Mouse (Mus musculus) embryonic facial prominence, embryonic 13.5 days (tissue): ENCODE data around the gene Fahd2a. TPM values are rescaled to one million over a fixed set of nuclear protein-coding genes. Genes with fewer than 3 reads are reported as not detected.

Source experiments
- ATAC-seq: fragments of 200-750 bp; cut with Nextera tagmentation; 2 replicates; pipeline ENCODE4 v1.8.0; 2017; ENCODE audit warnings: low read depth; ENCODE audit not compliant: insufficient number of reproducible peaks, insufficient read depth, low FRiP score, low TSS enrichment
- H3K27ac ChIP-seq: fragments of 300-500 bp; sonication (generic); 2 replicates; pipeline ENCODE4 v1.5.1; 2015; ENCODE audit warnings: moderate library complexity, mild to moderate bottlenecking, inconsistent platforms
- H3K27me3 ChIP-seq: fragments of 300-500 bp; sonication (generic); 2 replicates; pipeline ENCODE4 v1.6.1; 2015; ENCODE audit warnings: mild to moderate bottlenecking, inconsistent platforms
- H3K36me3 ChIP-seq: fragments of 300-500 bp; sonication (generic); 2 replicates; pipeline ENCODE4 v1.6.1; 2015; ENCODE audit warnings: mild to moderate bottlenecking, inconsistent platforms
- H3K4me1 ChIP-seq: fragments of 300-500 bp; sonication (generic); 2 replicates; pipeline ENCODE4 v1.6.1; 2015; ENCODE audit warnings: inconsistent platforms
- H3K4me2 ChIP-seq: fragments of 300-500 bp; sonication (generic); 2 replicates; pipeline ENCODE4 v1.6.1; 2015; ENCODE audit warnings: moderate library complexity, mild to moderate bottlenecking, inconsistent platforms
- H3K4me3 ChIP-seq: fragments of 300-500 bp; sonication (generic); 2 replicates; pipeline ENCODE4 v1.5.1; 2015; ENCODE audit warnings: mild to moderate bottlenecking, inconsistent platforms
- H3K9ac ChIP-seq: fragments of 300-500 bp; sonication (generic); 2 replicates; pipeline ENCODE4 v1.6.1; 2015; ENCODE audit warnings: mild to moderate bottlenecking, inconsistent platforms
- H3K9me3 ChIP-seq: fragments of 300-500 bp; sonication (generic); 2 replicates; pipeline ENCODE4 v1.6.1; 2016; ENCODE audit warnings: inconsistent platforms
- WGBS: fragments of 180-500 bp; shearing (Covaris S2); methylation state at CpG from one replicate; pipeline ENCODE4 v1.1.7; 2015; ENCODE audit warnings: mixed read lengths; 5-methylcytosine and 5-hydroxymethylcytosine counted together
- polyA plus RNA-seq: library from polyadenylated mRNA; unstranded; fragments of >200 nt; fragmentation: Nextera tagmentation; extraction: Ambion mirVana; gene quantifications from 2 replicates; pipeline ENCODE4 v1.2.1, GENCODE M21; 2015

Gene Fahd2a
- 31.9 and 34.8 TPM in 2 replicates for polyA plus RNA-seq

DNA sequence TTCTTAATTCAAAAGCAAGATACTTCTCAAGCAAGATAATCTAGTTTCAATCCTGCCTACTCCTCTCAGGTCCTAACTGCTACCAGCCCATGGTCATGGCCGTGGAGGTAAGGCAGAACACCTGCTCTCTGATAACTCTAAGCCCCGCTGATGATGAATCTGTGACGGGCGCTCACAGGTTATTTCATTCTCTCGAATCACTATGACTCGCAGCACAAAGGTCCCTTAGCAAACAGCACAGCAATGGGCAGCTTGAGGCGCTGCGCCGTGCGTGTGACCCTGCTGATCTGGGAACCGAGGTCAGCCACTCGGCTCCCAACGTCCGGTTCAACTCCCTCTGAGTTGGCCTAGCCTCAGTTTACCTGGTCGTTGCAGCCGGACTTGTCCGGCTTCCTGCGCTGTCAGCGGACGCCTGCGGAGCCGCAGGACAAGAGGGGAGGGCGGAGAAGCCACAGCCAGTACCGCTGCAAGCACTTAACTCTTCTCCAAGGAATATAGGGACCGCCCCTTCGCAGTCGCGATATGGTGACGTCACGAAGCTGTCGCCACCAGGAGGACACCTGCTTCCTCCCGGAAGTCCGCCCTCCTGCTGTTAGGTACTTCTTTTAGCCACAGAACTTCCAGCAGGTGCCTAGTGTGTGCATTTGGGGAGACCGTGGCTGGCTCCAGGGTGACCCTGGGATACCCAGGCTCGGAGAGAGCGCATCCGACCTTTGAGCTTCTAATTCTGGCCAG lies at the start of gene Fahd2a:
Gene Fahd2a (minus strand): TSS at position 511 of the 735 bp plus-strand sequence.
- Histone ChIP-seq H3K4me3 (peak within 1 kb of the TSS; percentile 80), H3K4me2 (peak within 1 kb of the TSS; percentile 87), H3K27me3 (no peaks in the 10 kb centered on the region), H3K9me3 (no peaks in the 10 kb centered on the region), H3K27ac (no peak within 1 kb of the TSS; the same call in 1 of the 2 replicates), H3K36me3 (no peaks in the 10 kb centered on the region), H3K9ac (peak within 1 kb of the TSS; percentile 86), H3K4me1 (peaks cover 18% of the 10 kb centered on the region)
- WGBS, result 3% methylated on average over 37 of the region's 37 CpGs
- ATAC-seq, result peak; percentile 74

DNA sequence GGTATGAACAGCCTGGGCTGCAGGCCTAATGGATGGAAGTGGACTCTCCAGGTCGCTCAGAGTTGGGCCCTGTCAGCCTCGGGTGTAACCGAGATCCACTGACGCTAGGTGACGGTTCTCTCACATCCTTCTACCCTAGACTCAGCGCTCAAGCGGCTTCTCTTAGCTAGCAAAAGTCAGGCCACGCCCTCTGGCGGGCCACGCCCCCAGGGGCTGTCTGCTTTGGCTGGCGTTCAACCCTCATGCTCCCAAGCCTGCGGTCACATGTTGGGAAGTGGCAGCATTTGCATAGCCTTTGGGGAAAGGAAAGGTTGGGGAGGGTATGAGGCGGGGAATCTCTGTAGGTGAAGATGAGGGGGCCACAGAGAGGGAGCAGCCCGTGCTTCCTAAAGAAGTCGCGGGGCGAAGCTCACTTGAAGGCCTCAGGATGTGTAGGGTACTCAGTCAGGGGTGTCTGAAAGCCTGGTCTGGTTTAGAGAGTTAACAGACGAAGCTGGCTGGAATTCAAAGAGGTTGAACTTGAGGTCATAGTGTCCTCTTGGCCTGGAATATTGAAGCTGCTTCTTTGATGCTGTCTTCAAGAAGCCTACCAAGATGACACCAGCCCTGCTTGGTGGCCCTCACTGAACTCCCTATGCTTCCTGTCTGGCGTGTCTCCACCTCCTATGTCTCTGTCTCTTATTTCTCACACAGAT lies 40.3 kb upstream of the Fahd2a start:
- 0 out of 2 replicates have a peak overlapping the region, but pooled peaks have one; percentile 32 for H3K9ac ChIP-seq

DNA sequence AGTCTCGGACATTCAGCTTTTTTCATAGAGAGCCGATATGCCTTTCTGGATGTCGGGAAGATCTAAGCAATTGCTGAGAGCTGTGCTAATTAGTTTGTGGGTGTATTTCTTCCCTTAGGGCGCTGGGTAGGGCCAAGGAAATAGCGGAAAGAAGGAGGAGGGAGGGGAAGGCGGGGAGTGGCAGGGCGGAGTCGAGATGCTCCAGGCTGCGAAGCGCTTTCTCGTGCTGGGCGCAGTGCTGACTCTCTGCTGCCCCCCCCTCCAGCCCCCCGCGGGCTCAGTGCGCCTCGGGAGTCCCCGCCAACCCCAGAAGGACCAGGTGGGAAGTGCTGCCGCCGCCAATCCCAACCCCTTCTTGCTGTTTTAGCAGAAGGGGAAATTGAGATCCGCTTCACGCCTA lies 38.6 kb upstream of the Fahd2a start:
- Histone ChIP-seq H3K4me1 (peaks cover 44% of the 10 kb centered on the region), H3K9me3 (no peaks in the 10 kb centered on the region), H3K27ac (peak overlapping the region; percentile 78), H3K9ac (peak overlapping the region; percentile 73), H3K36me3 (no peaks in the 10 kb centered on the region), H3K4me3 (peak overlapping the region; percentile 62), H3K4me2 (peak overlapping the region; percentile 94), H3K27me3 (peaks cover 79% of the 10 kb centered on the region)
- under 1% methylated on average over 21 of the region's 21 CpGs for WGBS
- ATAC-seq, result no peak

More for the DNA sequence above, 40.3 kb upstream of the Fahd2a start:
- H3K9me3 ChIP-seq, result no peaks in the 10 kb centered on the region
- no peak overlapping the region for H3K27ac ChIP-seq
- H3K27me3 ChIP-seq, result peaks cover 71% of the 10 kb centered on the region
- peak; percentile 35 for ATAC-seq
- H3K4me2 ChIP-seq, result peak overlapping the region; percentile 55
- no peaks in the 10 kb centered on the region for H3K36me3 ChIP-seq
- peak overlapping the region; percentile 30 for H3K4me3 ChIP-seq
- peaks cover 42% of the 10 kb centered on the region for H3K4me1 ChIP-seq
- 7% methylated on average over 19 of the region's 19 CpGs for WGBS

DNA sequence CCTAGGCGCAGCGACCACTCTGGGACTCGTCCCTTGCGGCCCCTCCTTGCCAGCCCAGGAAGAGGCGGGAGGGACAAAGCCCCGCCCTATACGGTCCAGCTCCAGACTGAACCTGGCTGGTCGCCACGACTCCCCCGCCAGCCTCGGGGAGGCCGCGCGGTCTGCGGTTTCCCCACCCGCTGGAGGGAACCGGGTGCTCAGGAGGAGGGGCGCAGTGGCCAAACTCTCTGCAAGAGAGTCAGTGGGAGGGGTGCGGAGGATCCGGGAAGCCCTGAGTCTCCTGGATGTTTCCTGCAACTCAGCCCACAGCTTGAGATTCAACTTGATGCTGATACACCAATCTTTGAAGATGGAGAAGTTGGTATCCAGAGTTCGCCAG lies 38.2 kb upstream of the Fahd2a start:
- WGBS, result under 1% methylated on average over 21 of the region's 21 CpGs

DNA sequence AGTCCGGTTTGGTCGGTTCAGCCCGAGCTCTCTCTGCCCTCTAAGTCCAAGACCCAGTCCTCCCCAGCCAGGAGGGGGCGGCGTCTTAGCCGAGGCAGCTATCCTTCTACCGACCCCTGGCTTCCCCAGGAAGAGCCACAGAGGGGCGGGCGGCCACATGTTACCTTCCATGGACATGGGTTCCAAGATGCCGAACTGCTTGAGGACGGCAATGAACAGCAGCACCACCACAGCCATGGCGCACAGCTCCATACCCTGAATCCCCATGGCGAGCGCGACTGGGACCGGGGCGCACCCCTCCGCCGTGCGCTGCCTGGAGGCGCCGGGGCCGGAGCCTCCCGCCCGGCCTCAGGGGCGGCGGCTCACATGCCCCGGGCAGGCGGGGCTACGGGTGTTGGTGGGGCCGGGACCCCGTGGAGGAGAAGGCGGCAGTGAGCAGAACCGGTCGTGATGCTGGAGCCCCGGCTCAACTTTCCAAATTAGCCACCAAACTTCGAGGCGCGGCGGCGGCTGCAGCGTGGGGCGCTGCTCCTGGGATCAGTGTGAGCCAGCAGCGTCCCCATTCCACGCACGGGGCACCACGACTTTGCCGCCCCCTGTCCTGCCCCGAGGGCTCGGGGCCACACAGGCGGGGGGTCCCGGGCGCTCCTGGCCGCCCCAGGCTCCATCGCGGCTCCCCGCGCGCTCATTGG lies 37.6 kb upstream of the Fahd2a start:
- Histone ChIP-seq H3K36me3 (no peaks in the 10 kb centered on the region), H3K27me3 (peaks cover 79% of the 10 kb centered on the region), H3K4me3 (peak overlapping the region; percentile 62), H3K4me2 (peak overlapping the region; percentile 94), H3K27ac (peak overlapping the region; percentile 78), H3K4me1 (peaks cover 44% of the 10 kb centered on the region), H3K9me3 (no peaks in the 10 kb centered on the region), H3K9ac (peak overlapping the region; percentile 73)
- ATAC-seq, result peak; percentile 35; the same call in 1 of the 2 replicates
- WGBS, result under 1% methylated on average over 51 of the region's 59 CpGs

More for the DNA sequence above, 38.2 kb upstream of the Fahd2a start:
- Histone ChIP-seq H3K4me2 (peak overlapping the region; percentile 94), H3K27me3 (peaks cover 79% of the 10 kb centered on the region), H3K9me3 (no peaks in the 10 kb centered on the region), H3K27ac (peak overlapping the region; percentile 78), H3K4me3 (peak overlapping the region; percentile 62), H3K36me3 (no peaks in the 10 kb centered on the region), H3K4me1 (peaks cover 44% of the 10 kb centered on the region), H3K9ac (peak overlapping the region; percentile 73)
- ATAC-seq, result peak; percentile 86

DNA sequence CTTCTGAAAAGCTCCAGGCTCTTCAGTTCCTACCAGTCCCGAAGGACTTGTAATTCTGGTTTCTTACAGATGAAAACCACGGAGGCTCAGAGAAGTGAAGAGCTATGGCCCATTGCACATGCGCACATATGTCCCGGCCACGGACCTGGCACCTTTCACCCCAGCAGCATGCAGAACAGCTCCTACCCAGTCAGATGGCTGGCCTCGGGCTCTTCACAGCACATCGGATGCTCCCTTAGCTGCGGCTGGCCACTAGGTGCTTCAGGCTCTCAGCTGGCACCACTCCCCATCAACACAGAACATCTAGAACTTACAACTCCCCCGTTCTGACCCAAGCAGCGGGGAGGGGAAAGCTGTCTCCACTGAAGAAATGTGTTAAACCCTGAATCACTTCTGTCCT lies 35.4 kb upstream of the Fahd2a start:
- no peak overlapping the region for H3K4me2 ChIP-seq
- H3K9me3 ChIP-seq, result no peaks in the 10 kb centered on the region
- peaks cover 60% of the 10 kb centered on the region for H3K27me3 ChIP-seq
- no peak overlapping the region for H3K9ac ChIP-seq
- no peak overlapping the region for H3K4me3 ChIP-seq
- H3K27ac ChIP-seq, result no peak overlapping the region
- no peak for ATAC-seq
- 56% methylated on average over 10 of the region's 10 CpGs for WGBS
- peaks cover 40% of the 10 kb centered on the region for H3K4me1 ChIP-seq
- no peaks in the 10 kb centered on the region for H3K36me3 ChIP-seq

GRCm38 (mm10) chr2:127479210-127479609 lies 34.8 kb upstream of the Fahd2a start:
- no peaks in the 10 kb centered on the region for H3K9me3 ChIP-seq
- no peaks in the 10 kb centered on the region for H3K36me3 ChIP-seq
- H3K27ac ChIP-seq, result no peak overlapping the region
- peaks cover 54% of the 10 kb centered on the region for H3K27me3 ChIP-seq
- no peak for ATAC-seq
- peaks cover 34% of the 10 kb centered on the region for H3K4me1 ChIP-seq
- 0 out of 2 replicates have a peak overlapping the region, but pooled peaks have one; percentile 2 for H3K9ac ChIP-seq
- no peak overlapping the region for H3K4me2 ChIP-seq
- WGBS, result 70% methylated on average over 4 of the region's 4 CpGs
- H3K4me3 ChIP-seq, result no peak overlapping the region

- Histone ChIP-seq H3K36me3 (no peaks in the 10 kb centered on the region), H3K4me2 (no peak overlapping the region), H3K4me1 (no peaks in the 10 kb centered on the region), H3K9me3 (no peaks in the 10 kb centered on the region), H3K27ac (no peak overlapping the region), H3K27me3 (no peaks in the 10 kb centered on the region), H3K9ac (no peak overlapping the region), H3K4me3 (no peak overlapping the region)
- ATAC-seq, result no peak
- 58% methylated on average over 3 of the region's 3 CpGs for WGBS
Measured at GRCm38 (mm10) chr2:127472279-127472678, 27.9 kb upstream of the Fahd2a start.

GRCm38 (mm10) chr2:127471281-127471680 lies 26.9 kb upstream of the Fahd2a start:
- WGBS, result 87% methylated on average over 8 of the region's 8 CpGs
- Histone ChIP-seq H3K36me3 (no peaks in the 10 kb centered on the region), H3K4me1 (no peaks in the 10 kb centered on the region), H3K4me2 (no peak overlapping the region), H3K9me3 (no peaks in the 10 kb centered on the region), H3K9ac (no peak overlapping the region), H3K27ac (no peak overlapping the region), H3K4me3 (no peak overlapping the region), H3K27me3 (no peaks in the 10 kb centered on the region)
- ATAC-seq, result no peak

DNA sequence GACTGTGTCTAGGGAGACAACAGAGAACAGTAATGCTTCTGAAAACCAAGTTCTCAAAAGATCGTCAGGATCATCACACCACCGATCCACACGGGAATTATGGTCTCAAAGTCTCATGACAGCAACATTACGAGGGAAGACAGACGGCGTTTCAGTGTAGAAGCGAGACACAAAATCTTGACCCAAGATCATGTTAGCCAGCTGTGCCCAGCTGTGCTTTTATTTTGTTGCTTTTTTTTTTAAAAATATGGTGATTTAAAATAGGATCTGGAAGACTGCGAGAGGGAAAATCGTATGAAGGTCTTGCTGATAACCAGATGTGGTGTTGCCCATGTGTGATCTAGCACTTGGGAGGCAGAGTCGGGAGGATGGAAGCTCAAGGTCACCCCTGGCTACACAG lies 26.3 kb upstream of the Fahd2a start:
- WGBS, result 91% methylated on average over 10 of the region's 10 CpGs
- no peak overlapping the region for H3K27ac ChIP-seq
- ATAC-seq, result no peak
- H3K4me2 ChIP-seq, result no peak overlapping the region
- H3K4me3 ChIP-seq, result no peak overlapping the region
- no peaks in the 10 kb centered on the region for H3K36me3 ChIP-seq
- no peaks in the 10 kb centered on the region for H3K9me3 ChIP-seq
- no peaks in the 10 kb centered on the region for H3K27me3 ChIP-seq
- no peaks in the 10 kb centered on the region for H3K4me1 ChIP-seq
- no peak overlapping the region for H3K9ac ChIP-seq

DNA sequence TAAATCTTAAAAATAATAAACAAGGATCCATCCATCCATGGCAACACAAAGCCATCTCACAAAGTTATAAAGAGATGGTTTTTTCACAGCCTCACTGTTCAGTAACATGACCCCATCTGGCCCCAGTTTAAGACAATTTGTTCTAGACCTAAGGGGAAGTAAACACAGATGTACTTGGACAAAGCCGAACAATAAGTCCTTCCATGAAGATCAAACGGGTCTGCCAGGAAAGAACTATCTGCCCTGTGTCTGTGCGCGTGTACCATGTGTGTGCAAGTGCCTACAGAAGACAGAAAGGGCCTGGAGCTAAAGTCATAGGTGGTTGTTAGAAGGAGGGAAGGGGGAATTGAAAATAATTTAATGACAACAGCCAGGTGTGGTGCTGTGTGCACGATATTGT lies 25.8 kb upstream of the Fahd2a start:
- H3K27me3 ChIP-seq, result no peaks in the 10 kb centered on the region
- no peaks in the 10 kb centered on the region for H3K4me1 ChIP-seq
- no peak overlapping the region for H3K27ac ChIP-seq
- WGBS, result 62% methylated on average over 5 of the region's 5 CpGs
- H3K4me2 ChIP-seq, result no peak overlapping the region
- no peak overlapping the region for H3K4me3 ChIP-seq
- no peak overlapping the region for H3K9ac ChIP-seq
- H3K36me3 ChIP-seq, result no peaks in the 10 kb centered on the region
- no peak for ATAC-seq
- H3K9me3 ChIP-seq, result no peaks in the 10 kb centered on the region
